Mouse (Mus musculus) stomach, postnatal 0 days (tissue): ENCODE measurements around the gene Srrm2.

ENCODE experiments used
- CTCF ChIP-seq: IDR thresholded peaks from 2 replicates; pipeline ENCODE4 v1.5.1; 2016; ENCODE audit warnings: antibody characterized with exemption, low read depth, mild to moderate bottlenecking, moderate library complexity
- EP300 ChIP-seq: optimal IDR thresholded peaks from 2 replicates; pipeline ENCODE3; 2016; ENCODE audit warnings: antibody characterized with exemption

GRCm38 (mm10) chr17:23741359-23742209 lies 48.7 kb upstream of the Srrm2 start:
- TF ChIP-seq CTCF (no peak), EP300 (no peak)
